25 mouse cellular contexts compared by ENCODE assay signal in genomic region chr1:66140686-66141085, GRCm38 (mm10). TPM values are rescaled to one million over a fixed set of nuclear protein-coding genes. Genes with fewer than 3 reads are reported as not detected.
"Had no signal": no experiment of that assay in that cellular context is flagged by ENCODE, and none has a peak within 500 bp of the region (broad histone marks: within the 10 kb centered on the region; RNA-seq: fewer than 3 reads in every experiment).

No protein-coding gene starts in this region.

- H3K4me3 ChIP-seq: heart, embryonic 10.5 days; heart, embryonic 12.5 days; hindbrain, embryonic 10.5 days; hindbrain, embryonic 12.5 days; intestine, embryonic 15.5 days; layer of hippocampus, adult 2 months; left cerebral cortex, adult 2 months; limb, embryonic 10.5 days; limb, embryonic 12.5 days; liver, embryonic 13.5 days; liver, embryonic 15.5 days had no signal

- ATAC-seq: inflammation-experienced regulatory T-cells, adult 6 months; intestine, embryonic 15.5 days; intestine, postnatal 0 days; liver, postnatal 0 days had no signal

- H3K4me2 ChIP-seq: heart, embryonic 12.5 days; hindbrain, embryonic 12.5 days; hindbrain, embryonic 14.5 days; intestine, embryonic 15.5 days; limb, embryonic 12.5 days; liver, embryonic 11.5 days; liver, embryonic 13.5 days; liver, embryonic 15.5 days had no signal

- H3K27me3 ChIP-seq: heart, embryonic 12.5 days; hindbrain, embryonic 12.5 days; intestine, embryonic 15.5 days; limb, embryonic 12.5 days; liver, embryonic 13.5 days; liver, embryonic 15.5 days had no signal

- H3K9me3 ChIP-seq: heart, embryonic 10.5 days; heart, embryonic 12.5 days; hindbrain, embryonic 10.5 days; hindbrain, embryonic 12.5 days; intestine, embryonic 15.5 days; limb, embryonic 10.5 days; limb, embryonic 12.5 days; liver, embryonic 13.5 days; liver, embryonic 15.5 days had no signal

- H3K9ac ChIP-seq: heart, embryonic 12.5 days; hindbrain, embryonic 12.5 days; hindbrain, embryonic 14.5 days; intestine, embryonic 15.5 days; limb, embryonic 12.5 days; liver, embryonic 13.5 days; liver, embryonic 15.5 days; liver, postnatal 0 days had no signal

- H3K4me1 ChIP-seq: heart, embryonic 10.5 days; heart, embryonic 12.5 days; hindbrain, embryonic 10.5 days; hindbrain, embryonic 12.5 days; intestine, embryonic 15.5 days; limb, embryonic 10.5 days; limb, embryonic 12.5 days; liver, embryonic 13.5 days; liver, embryonic 15.5 days had no signal

- H3K27ac ChIP-seq: heart, embryonic 10.5 days; hindbrain, embryonic 10.5 days; hindbrain, embryonic 12.5 days; hindbrain, embryonic 14.5 days; intestine, embryonic 15.5 days; kidney, postnatal 0 days; layer of hippocampus, adult 2 months; left cerebral cortex, adult 2 months; limb, embryonic 10.5 days; limb, embryonic 12.5 days; liver, embryonic 13.5 days; liver, embryonic 15.5 days had no signal

- DNase-seq: gastrocnemius, postnatal 14 days; gastrocnemius, postnatal 36 days; heart, adult 18-20 months; heart, postnatal 10 days; heart, postnatal 4 days; kidney, postnatal 4 days; liver; liver, embryonic 13.5 days; liver, postnatal 0 days had no signal

- H3K36me3 ChIP-seq: heart, embryonic 10.5 days; heart, embryonic 12.5 days; hindbrain, embryonic 10.5 days; hindbrain, embryonic 12.5 days; intestine, embryonic 15.5 days; limb, embryonic 10.5 days; limb, embryonic 12.5 days; liver, embryonic 13.5 days; liver, embryonic 15.5 days had no signal

RNA-seq across cellular contexts. Expression of gene Map2, which starts 34.4 kb away (rescaled TPM):
- total RNA-seq: granulocyte monocyte progenitor cell, adult 5-6 weeks had no signal
